Mouse (Mus musculus): ENCODE results near the gene Tex50.
"Not testable (repeated sequence)": the region's sequence is repeated elsewhere in the genome, so short reads cannot be mapped to it uniquely, and the experiment has no call there.

Gene Tex50

GRCm38 (mm10) chr1:161159214-161159613 lies at the start of gene Tex50:
TSS of gene Tex50 (minus strand) at chr1:161159314.
- DNase-seq (ENCODE audit: low spot score in 2 of 2) = no peak

- DNase-seq (ENCODE audit: low spot score in 2 of 2) = no peak
These were observed 40.7 kb upstream of the Tex50 start for GRCm38 (mm10) chr1:161199856-161200255.

GRCm38 (mm10) chr1:161196364-161196763 lies 37.2 kb upstream of the Tex50 start:
- DNase-seq (ENCODE audit: low spot score in 2 of 2) = not testable (repeated sequence)

- peak; percentile 56 to 74 for DNase-seq (ENCODE audit: low spot score in 2 of 2)
These were observed 36.6 kb upstream of the Tex50 start for GRCm38 (mm10) chr1:161195541-161196351.

GRCm38 (mm10) chr1:161190253-161190910 lies 31.3 kb upstream of the Tex50 start:
- DNase-seq (ENCODE audit: low spot score in 2 of 2) = no peak

GRCm38 (mm10) chr1:161185431-161185830 lies 26.3 kb upstream of the Tex50 start:
- DNase-seq (ENCODE audit: low spot score in 2 of 2) = no peak

- DNase-seq (ENCODE audit: low spot score in 2 of 2) = no peak
These were observed 24.6 kb upstream of the Tex50 start for GRCm38 (mm10) chr1:161183677-161184076.

- DNase-seq (ENCODE audit: low spot score in 2 of 2) = no peak
These were observed 23.3 kb upstream of the Tex50 start for GRCm38 (mm10) chr1:161182386-161182785.

GRCm38 (mm10) chr1:161180674-161181073 lies 21.6 kb upstream of the Tex50 start:
- peak; percentile 66 to 89 for DNase-seq (ENCODE audit: low spot score in 2 of 2)

GRCm38 (mm10) chr1:161170651-161171050 lies 11.5 kb upstream of the Tex50 start:
- peak; percentile 76 to 89 for DNase-seq (ENCODE audit: low spot score in 2 of 2)

- no peak for DNase-seq (ENCODE audit: low spot score in 2 of 2)
These were observed 1.2 kb upstream of the Tex50 start for GRCm38 (mm10) chr1:161160266-161160665.

GRCm38 (mm10) chr1:161156546-161156945 lies 2.6 kb downstream of the Tex50 start:
- DNase-seq (ENCODE audit: low spot score in 2 of 2) = no peak

GRCm38 (mm10) chr1:161151098-161151497 lies 8.0 kb downstream of the Tex50 start:
- DNase-seq (ENCODE audit: low spot score in 2 of 2) = no peak

GRCm38 (mm10) chr1:161147888-161148287 lies 11.2 kb downstream of the Tex50 start:
- DNase-seq (ENCODE audit: low spot score in 2 of 2) = no peak

- DNase-seq (ENCODE audit: low spot score in 2 of 2) = not testable (repeated sequence)
These were observed 13.5 kb downstream of the Tex50 start for GRCm38 (mm10) chr1:161145611-161146010.

GRCm38 (mm10) chr1:161143216-161143615 lies 15.9 kb downstream of the Tex50 start:
- DNase-seq (ENCODE audit: low spot score in 2 of 2) = no peak

- peak in 1 of 2 experiments; percentile 68 for DNase-seq (ENCODE audit: low spot score in 2 of 2)
These were observed 16.5 kb downstream of the Tex50 start, which contains the start of gene Ankrd45 for GRCm38 (mm10) chr1:161142531-161143159. TSS of gene Ankrd45 (plus strand) at chr1:161142691.

GRCm38 (mm10) chr1:161140026-161140762 lies 18.9 kb downstream of the Tex50 start:
- no peak for DNase-seq (ENCODE audit: low spot score in 2 of 2)

- DNase-seq (ENCODE audit: low spot score in 2 of 2) = no peak
These were observed 19.6 kb downstream of the Tex50 start for GRCm38 (mm10) chr1:161139496-161139895.

- peak; percentile 91 to 95 for DNase-seq (ENCODE audit: low spot score in 2 of 2)
These were observed 28.1 kb downstream of the Tex50 start, which contains the start of gene Klhl20 for GRCm38 (mm10) chr1:161130726-161131664. TSS of gene Klhl20 (minus strand) at chr1:161131511.

Measured in spleen, postnatal 4 days (tissue).